Mouse (Mus musculus): ENCODE results near the gene Chtop. TPM values are rescaled to one million over a fixed set of nuclear protein-coding genes. Genes with fewer than 3 reads are reported as not detected.
A peak's percentile ranks its signal among the peaks of the same experiment; 100 is the strongest.

Gene Chtop
- polyA plus RNA-seq, 1 experiment from 2014 or later = 126 TPM

DNA sequence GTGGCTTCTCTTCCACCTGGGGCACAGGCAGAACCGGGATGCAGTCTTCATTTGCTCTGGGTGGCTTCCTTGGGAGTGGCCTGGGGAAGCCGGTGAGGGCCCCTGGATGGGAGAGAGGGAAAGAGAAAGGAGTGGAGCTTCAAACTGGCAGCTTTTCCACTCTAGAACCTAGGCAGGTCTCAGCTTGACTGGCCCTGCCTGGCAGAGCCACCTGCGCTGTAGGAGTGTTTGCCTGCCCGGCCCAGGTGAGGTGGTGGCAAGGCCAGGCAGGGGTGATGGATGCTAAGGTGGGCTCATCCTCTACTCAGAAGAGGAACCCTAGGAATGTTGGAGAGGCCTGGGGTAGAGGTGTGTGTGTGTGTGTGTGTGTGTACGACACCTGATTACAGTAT, 28.6 kb upstream of the Chtop start:
- Histone ChIP-seq H3K9ac (ENCODE audit: low read depth, low read length) (peak overlapping the region; percentile 55), H3K36me3 (ENCODE audit: insufficient read depth, low read length) (0 out of 2 replicates have a peak, but pooled peaks cover 4% of the 10 kb centered on the region), H3K4me1 (replicated peaks; ENCODE audit: insufficient read depth, low read length) (peaks cover 24% of the 10 kb centered on the region), H3K27ac (peak overlapping the region; percentile 93), H3K27me3 (ENCODE audit: insufficient read depth, low read length) (no peaks in the 10 kb centered on the region), H3K9me3 (replicated peaks; ENCODE audit: low read length) (no peaks in the 10 kb centered on the region), H3K4me3 (replicated peaks; ENCODE audit: low read depth, low read length) (peak overlapping the region; percentile 27), H3K4me2 (ENCODE audit: low read length) (peak overlapping the region; percentile 50)
- DNase-seq (ENCODE audit: low spot score) (no peak), ATAC-seq (replicated peaks; ENCODE audit: low FRiP score, low read depth) (0 out of 2 replicates have a peak, but pooled peaks have one; percentile 3)
- 59% methylated on average over 5 of the region's 5 CpGs for WGBS
- no peak for TF ChIP-seq CTCF (IDR thresholded peaks at IDR 0.05; ENCODE audit: low read depth)

DNA sequence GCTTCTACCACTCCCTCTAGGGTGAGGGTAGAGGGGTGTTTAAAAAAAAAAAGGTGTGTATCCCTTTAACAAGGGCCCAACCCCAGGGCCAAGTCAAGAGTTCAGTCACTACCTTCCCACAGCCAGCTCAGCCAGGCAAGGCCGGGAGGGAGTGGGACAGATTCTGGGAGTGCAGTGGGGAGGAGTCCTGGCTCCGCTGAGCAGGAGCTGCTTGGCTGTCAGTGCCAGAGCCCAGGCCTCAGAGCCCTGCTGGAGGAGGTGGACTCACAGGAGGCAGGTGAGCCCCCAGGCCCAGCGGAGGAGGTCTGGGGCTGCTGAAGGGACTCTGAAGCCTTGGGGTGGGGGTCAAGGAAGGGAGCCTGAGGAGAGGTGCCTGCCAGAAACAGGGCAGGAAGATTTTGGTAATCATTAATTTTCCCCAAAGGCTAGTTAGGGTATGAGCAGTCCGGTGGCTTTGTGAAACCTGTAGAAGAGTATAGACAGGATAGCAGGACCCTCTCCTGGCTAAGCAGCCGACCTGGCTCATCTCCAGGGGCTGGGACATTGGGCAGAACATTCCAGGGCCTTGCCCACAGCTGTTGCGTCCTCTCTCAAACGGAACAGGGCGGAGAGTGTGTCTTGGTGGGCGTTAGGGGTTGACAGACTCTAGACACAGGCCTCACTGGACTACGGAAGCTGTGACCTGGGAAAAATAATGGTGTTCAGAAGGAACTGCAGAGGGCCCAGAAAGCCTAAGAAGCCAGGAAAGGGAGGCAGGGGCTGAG, 28.0 kb upstream of the Chtop start, which contains the start of gene S100a16:
TSS of gene S100a16 (plus strand) at position 114 of the 764 bp plus-strand sequence.
- H3K4me2 ChIP-seq (ENCODE audit: low read length) = peak within 1 kb of the TSS; percentile 50
- H3K36me3 ChIP-seq (ENCODE audit: insufficient read depth, low read length) = 0 out of 2 replicates have a peak, but pooled peaks cover under 1% of the 10 kb centered on the region
- H3K9ac ChIP-seq (ENCODE audit: low read depth, low read length) = peak within 1 kb of the TSS; percentile 55
- H3K4me1 ChIP-seq (replicated peaks; ENCODE audit: insufficient read depth, low read length) = peaks cover 24% of the 10 kb centered on the region
- WGBS = 22% methylated on average over 10 of the region's 10 CpGs
- H3K27me3 ChIP-seq (ENCODE audit: insufficient read depth, low read length) = no peaks in the 10 kb centered on the region
- peak within 1 kb of the TSS; percentile 27 for H3K4me3 ChIP-seq (replicated peaks; ENCODE audit: low read depth, low read length)
- no peaks in the 10 kb centered on the region for H3K9me3 ChIP-seq (replicated peaks; ENCODE audit: low read length)
- ATAC-seq (replicated peaks; ENCODE audit: low FRiP score, low read depth) = peak; percentile 87
- peak within 1 kb of the TSS; percentile 93 for H3K27ac ChIP-seq
- no peak for TF ChIP-seq CTCF (IDR thresholded peaks at IDR 0.05; ENCODE audit: low read depth)
- peak; percentile 81 for DNase-seq (ENCODE audit: low spot score)

DNA sequence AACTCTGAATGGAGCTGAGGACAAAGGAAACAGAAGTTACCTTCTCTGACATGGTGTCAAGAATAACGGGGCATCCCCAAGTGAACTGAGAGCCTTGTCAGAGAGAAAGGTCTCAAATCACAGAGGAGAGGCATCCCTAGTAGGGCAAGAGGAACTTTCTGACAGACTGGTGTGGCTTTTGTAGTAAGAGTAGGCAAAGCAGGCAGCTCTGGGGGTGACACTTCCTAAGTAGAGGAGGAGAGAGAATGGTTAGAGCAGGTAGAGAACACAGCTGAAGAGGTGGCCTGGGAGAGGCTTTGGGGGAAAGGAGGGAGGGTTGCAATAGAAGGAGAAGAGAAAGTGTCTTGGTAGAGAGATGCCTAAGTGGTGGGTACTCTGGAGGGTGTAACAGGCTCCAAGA, 26.1 kb upstream of the Chtop start:
- Histone ChIP-seq H3K4me2 (ENCODE audit: low read length) (no peak overlapping the region), H3K27ac (no peak overlapping the region), H3K27me3 (ENCODE audit: insufficient read depth, low read length) (no peaks in the 10 kb centered on the region), H3K9me3 (replicated peaks; ENCODE audit: low read length) (no peaks in the 10 kb centered on the region), H3K36me3 (ENCODE audit: insufficient read depth, low read length) (no peaks in the 10 kb centered on the region), H3K4me1 (replicated peaks; ENCODE audit: insufficient read depth, low read length) (peaks cover 14% of the 10 kb centered on the region; the same call in 1 of the 2 replicates), H3K9ac (ENCODE audit: low read depth, low read length) (no peak overlapping the region), H3K4me3 (replicated peaks; ENCODE audit: low read depth, low read length) (no peak overlapping the region)
- no peak for TF ChIP-seq CTCF (IDR thresholded peaks at IDR 0.05; ENCODE audit: low read depth)
- 60% methylated on average over 1 of the region's 1 CpGs for WGBS
- DNase-seq (ENCODE audit: low spot score) (no peak), ATAC-seq (replicated peaks; ENCODE audit: low FRiP score, low read depth) (no peak)

DNA sequence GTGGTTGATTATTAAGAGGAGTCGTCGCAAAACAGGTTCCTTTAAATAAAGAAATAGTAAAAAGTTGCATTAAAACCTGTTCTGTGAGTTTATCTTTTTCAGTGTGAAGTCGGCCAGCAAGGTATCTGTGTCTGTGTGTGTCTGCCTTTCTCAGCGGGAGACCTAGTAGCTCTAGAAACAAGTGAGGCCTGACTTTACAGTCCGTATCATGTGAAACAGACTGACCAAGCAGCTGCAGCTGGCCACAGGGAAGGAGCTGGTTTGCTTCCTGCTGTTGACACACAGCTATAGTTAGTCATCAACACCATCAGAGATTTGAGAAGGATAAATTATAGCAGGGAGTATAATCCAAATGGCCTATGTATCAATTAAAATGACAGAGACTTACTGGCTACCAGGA, 22.4 kb upstream of the Chtop start:
- ATAC-seq (replicated peaks; ENCODE audit: low FRiP score, low read depth) (no peak), DNase-seq (ENCODE audit: low spot score) (no peak)
- Histone ChIP-seq H3K27ac (no peak overlapping the region), H3K4me2 (ENCODE audit: low read length) (no peak overlapping the region), H3K36me3 (ENCODE audit: insufficient read depth, low read length) (no peaks in the 10 kb centered on the region), H3K27me3 (ENCODE audit: insufficient read depth, low read length) (no peaks in the 10 kb centered on the region), H3K4me1 (replicated peaks; ENCODE audit: insufficient read depth, low read length) (no peaks in the 10 kb centered on the region), H3K9me3 (replicated peaks; ENCODE audit: low read length) (no peaks in the 10 kb centered on the region), H3K4me3 (replicated peaks; ENCODE audit: low read depth, low read length) (no peak overlapping the region), H3K9ac (ENCODE audit: low read depth, low read length) (no peak overlapping the region)
- TF ChIP-seq CTCF (IDR thresholded peaks at IDR 0.05; ENCODE audit: low read depth) = no peak
- WGBS = 59% methylated on average over 5 of the region's 5 CpGs

DNA sequence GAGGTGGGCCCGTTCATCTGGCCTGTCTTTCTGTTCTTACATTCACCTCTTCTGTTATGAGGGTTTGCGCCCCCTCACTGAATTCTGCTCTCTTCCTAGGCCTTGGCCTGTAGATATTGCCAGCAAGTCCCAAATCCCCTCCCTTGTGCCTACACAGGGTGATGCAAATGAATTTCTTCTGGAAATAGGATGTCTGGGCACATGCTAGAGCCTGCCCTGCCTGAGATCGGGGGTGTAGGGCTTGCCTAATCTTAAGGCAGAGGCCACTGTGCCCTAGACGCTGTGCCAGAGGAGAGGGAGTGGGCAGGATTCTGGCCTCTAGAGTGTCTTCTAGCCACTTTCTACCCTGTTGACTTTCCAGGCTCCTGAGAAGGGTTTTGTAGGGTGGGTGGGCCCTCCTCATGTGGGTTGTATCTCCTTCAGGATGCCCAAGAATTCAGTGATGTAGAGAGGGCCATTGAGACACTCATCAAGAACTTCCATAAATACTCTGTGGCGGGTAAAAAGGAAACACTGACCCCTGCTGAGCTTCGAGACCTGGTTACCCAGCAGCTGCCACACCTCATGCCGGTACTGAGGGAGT, 18.1 kb upstream of the Chtop start:
- H3K4me3 ChIP-seq (replicated peaks; ENCODE audit: low read depth, low read length) = no peak overlapping the region
- no peak overlapping the region for H3K27ac ChIP-seq
- DNase-seq (ENCODE audit: low spot score) = no peak
- 82% methylated on average over 7 of the region's 7 CpGs for WGBS
- TF ChIP-seq CTCF (IDR thresholded peaks at IDR 0.05; ENCODE audit: low read depth) = no peak
- ATAC-seq (replicated peaks; ENCODE audit: low FRiP score, low read depth) = no peak
- H3K4me2 ChIP-seq (ENCODE audit: low read length) = no peak overlapping the region
- no peaks in the 10 kb centered on the region for H3K27me3 ChIP-seq (ENCODE audit: insufficient read depth, low read length)
- H3K9me3 ChIP-seq (replicated peaks; ENCODE audit: low read length) = no peaks in the 10 kb centered on the region
- H3K9ac ChIP-seq (ENCODE audit: low read depth, low read length) = no peak overlapping the region
- no peaks in the 10 kb centered on the region for H3K36me3 ChIP-seq (ENCODE audit: insufficient read depth, low read length)
- no peaks in the 10 kb centered on the region for H3K4me1 ChIP-seq (replicated peaks; ENCODE audit: insufficient read depth, low read length)

DNA sequence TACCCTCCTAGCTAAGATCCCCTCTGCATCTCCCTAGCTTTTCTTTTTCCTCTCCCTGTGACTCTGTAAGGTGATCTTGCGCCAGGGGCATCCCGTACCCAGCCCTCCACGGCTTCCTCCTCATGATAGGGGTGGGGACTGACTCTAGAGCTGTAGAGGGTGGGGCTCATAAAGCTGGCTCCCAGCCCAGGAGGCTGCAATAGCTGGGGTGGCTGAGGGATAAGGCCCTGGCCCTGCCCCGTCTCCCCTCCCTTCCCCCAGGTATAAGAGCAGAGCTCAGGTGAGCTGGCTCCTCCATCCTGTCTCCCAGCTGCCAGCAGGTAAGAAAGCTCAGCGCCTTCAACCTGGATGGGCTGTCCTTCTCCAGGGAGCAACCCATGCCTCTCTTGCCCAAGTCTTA, 17.3 kb upstream of the Chtop start, which contains the start of gene S100a14:
TSS of gene S100a14 (plus strand) at position 277 of the 400 bp plus-strand sequence.
- TF ChIP-seq CTCF (IDR thresholded peaks at IDR 0.05; ENCODE audit: low read depth) = no peak
- H3K27me3 ChIP-seq (ENCODE audit: insufficient read depth, low read length) = no peaks in the 10 kb centered on the region
- WGBS = 56% methylated on average over 5 of the region's 5 CpGs
- no peaks in the 10 kb centered on the region for H3K4me1 ChIP-seq (replicated peaks; ENCODE audit: insufficient read depth, low read length)
- DNase-seq (ENCODE audit: low spot score) = peak; percentile 24
- H3K4me2 ChIP-seq (ENCODE audit: low read length) = no peak within 1 kb of the TSS
- H3K36me3 ChIP-seq (ENCODE audit: insufficient read depth, low read length) = no peaks in the 10 kb centered on the region
- ATAC-seq (replicated peaks; ENCODE audit: low FRiP score, low read depth) = no peak; the same call in 1 of the 2 replicates
- no peaks in the 10 kb centered on the region for H3K9me3 ChIP-seq (replicated peaks; ENCODE audit: low read length)
- H3K4me3 ChIP-seq (replicated peaks; ENCODE audit: low read depth, low read length) = no peak within 1 kb of the TSS
- no peak within 1 kb of the TSS for H3K27ac ChIP-seq
- no peak within 1 kb of the TSS for H3K9ac ChIP-seq (ENCODE audit: low read depth, low read length)
